Mouse (Mus musculus) intestine, embryonic 14.5 days (tissue): Measurements from ENCODE around the gene Bcl2l12. TPM values are rescaled to one million over a fixed set of nuclear protein-coding genes. Genes with fewer than 3 reads are reported as not detected.

Source experiments
- ATAC-seq: fragments of 200-750 bp; cut with Nextera tagmentation; replicated peaks from 2 replicates; pipeline ENCODE4 v1.8.0; 2017; ENCODE audit warnings: low read depth, moderate number of reproducible peaks, moderate TSS enrichment, moderate library complexity; ENCODE audit not compliant: low FRiP score, low TSS enrichment
- DNase-seq: peaks from one replicate; pipeline ENCODE4 v3.0.0-alpha.2; 2018; ENCODE audit warnings: low spot score
- H3K27ac ChIP-seq: fragments of 300-500 bp; sonication (generic); 2 replicates; pipeline ENCODE4 v1.5.1; 2014; ENCODE audit warnings: low read depth, mild to moderate bottlenecking, control low read depth
- H3K27me3 ChIP-seq: fragments of 300-500 bp; sonication (generic); replicated peaks from 2 replicates; pipeline ENCODE4 v1.6.1; 2014; ENCODE audit warnings: low read length, control low read depth; ENCODE audit not compliant: control insufficient read depth, insufficient read depth
- H3K36me3 ChIP-seq: fragments of 300-500 bp; sonication (generic); 2 replicates; pipeline ENCODE4 v1.6.1; 2014; ENCODE audit warnings: low read length, control low read depth; ENCODE audit not compliant: control insufficient read depth, insufficient read depth
- H3K4me1 ChIP-seq: fragments of 300-500 bp; sonication (generic); replicated peaks from 2 replicates; pipeline ENCODE4 v1.6.1; 2014; ENCODE audit warnings: low read length, control low read depth, mixed read lengths; ENCODE audit not compliant: control insufficient read depth, insufficient read depth
- H3K4me2 ChIP-seq: fragments of 300-500 bp; sonication (generic); 2 replicates; pipeline ENCODE4 v1.6.1; 2014; ENCODE audit warnings: low read length
- H3K4me3 ChIP-seq: fragments of 300-500 bp; sonication (generic); 2 replicates; pipeline ENCODE4 v1.5.1; 2014; ENCODE audit warnings: low read depth, low read length, control low read depth, mixed read lengths
- H3K9ac ChIP-seq: fragments of 300-500 bp; sonication (generic); 2 replicates; pipeline ENCODE4 v1.6.1; 2014; ENCODE audit warnings: mild to moderate bottlenecking, low read length
- H3K9me3 ChIP-seq: fragments of 300-500 bp; sonication (generic); 2 replicates; pipeline ENCODE4 v1.6.1; 2016; ENCODE audit warnings: low read length, control low read depth; ENCODE audit not compliant: control insufficient read depth
- WGBS: fragments of 180-500 bp; shearing (Covaris S2); extraction: QIAGEN DNeasy Blood & Tissue Kit; methylation state at CpG from one replicate; pipeline ENCODE4 v1.1.7; 2014; 5-methylcytosine and 5-hydroxymethylcytosine counted together
- polyA plus RNA-seq: library from polyadenylated mRNA; unstranded; fragments of >200 nt; fragmentation: Nextera tagmentation; extraction: Ambion mirVana; gene quantifications from 2 replicates; pipeline ENCODE4 v1.2.1, GENCODE M21; 2014

Gene Bcl2l12
- polyA plus RNA-seq, 1 experiment from 2014 or later: 54.3 TPM

- under 1% methylated on average over 29 of the region's 29 CpGs for WGBS
These were observed 11.4 kb downstream of the Bcl2l12 start for GRCm38 (mm10) chr7:44986879-44987718.

DNA sequence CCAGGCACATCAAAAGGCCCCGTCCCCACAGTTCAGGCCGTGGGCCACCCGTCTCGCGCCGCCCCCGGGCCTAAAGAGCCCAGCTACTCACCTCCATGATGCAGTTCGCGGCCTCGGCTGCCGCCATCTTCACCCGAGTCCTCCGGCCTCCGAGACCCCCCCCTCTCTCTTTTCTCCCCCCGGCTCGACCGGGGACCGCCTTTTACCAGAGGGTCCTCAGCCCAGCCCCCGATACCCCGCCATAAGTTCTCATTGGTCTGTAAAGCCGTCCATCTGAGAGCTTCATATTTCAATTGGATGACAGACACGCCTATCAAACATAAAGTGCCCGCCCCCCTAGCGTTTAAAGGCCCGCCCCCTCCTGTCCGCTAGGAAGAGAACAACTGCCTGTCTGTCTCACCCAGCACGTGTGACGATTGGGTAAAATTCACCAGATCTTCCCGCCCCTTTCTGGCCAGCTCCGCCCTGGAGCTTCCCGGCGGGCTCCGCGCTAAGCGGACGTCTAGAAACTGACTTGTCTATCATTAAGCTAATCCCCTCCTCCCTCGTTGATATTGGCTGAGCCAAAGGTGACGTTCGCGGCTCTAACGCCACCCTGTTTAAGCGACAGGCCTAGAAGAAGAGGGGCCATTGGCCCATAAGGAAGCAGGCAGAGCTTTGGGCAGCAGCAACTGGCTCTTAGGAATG is 12.2 kb downstream of the Bcl2l12 start, which contains the start of gene Prmt1:
Gene Prmt1, minus strand, starts transcription at position 377 of the 687 bp plus-strand sequence.
- Histone ChIP-seq H3K9ac (peak within 1 kb of the TSS; percentile 99), H3K9me3 (no peaks in the 10 kb centered on the region), H3K4me1 (peaks cover 22% of the 10 kb centered on the region), H3K36me3 (peaks cover 32% of the 10 kb centered on the region), H3K4me3 (peak within 1 kb of the TSS; percentile 99), H3K27ac (peak within 1 kb of the TSS; percentile 93), H3K4me2 (peak within 1 kb of the TSS; percentile 77), H3K27me3 (no peaks in the 10 kb centered on the region)
- under 1% methylated on average over 42 of the region's 42 CpGs for WGBS
- peak; percentile 99 for DNase-seq
- ATAC-seq: peak; percentile 94

More at GRCm38 (mm10) chr7:44986879-44987718, 11.4 kb downstream of the Bcl2l12 start:
- Histone ChIP-seq H3K27me3 (no peaks in the 10 kb centered on the region), H3K4me1 (peaks cover 22% of the 10 kb centered on the region), H3K4me3 (peak overlapping the region; percentile 74), H3K9ac (peak overlapping the region; percentile 80), H3K36me3 (peaks cover 32% of the 10 kb centered on the region), H3K27ac (peak overlapping the region; percentile 84), H3K4me2 (peak overlapping the region; percentile 77), H3K9me3 (no peaks in the 10 kb centered on the region)
- DNase-seq: peak; percentile 91
- peak; percentile 34 for ATAC-seq

DNA sequence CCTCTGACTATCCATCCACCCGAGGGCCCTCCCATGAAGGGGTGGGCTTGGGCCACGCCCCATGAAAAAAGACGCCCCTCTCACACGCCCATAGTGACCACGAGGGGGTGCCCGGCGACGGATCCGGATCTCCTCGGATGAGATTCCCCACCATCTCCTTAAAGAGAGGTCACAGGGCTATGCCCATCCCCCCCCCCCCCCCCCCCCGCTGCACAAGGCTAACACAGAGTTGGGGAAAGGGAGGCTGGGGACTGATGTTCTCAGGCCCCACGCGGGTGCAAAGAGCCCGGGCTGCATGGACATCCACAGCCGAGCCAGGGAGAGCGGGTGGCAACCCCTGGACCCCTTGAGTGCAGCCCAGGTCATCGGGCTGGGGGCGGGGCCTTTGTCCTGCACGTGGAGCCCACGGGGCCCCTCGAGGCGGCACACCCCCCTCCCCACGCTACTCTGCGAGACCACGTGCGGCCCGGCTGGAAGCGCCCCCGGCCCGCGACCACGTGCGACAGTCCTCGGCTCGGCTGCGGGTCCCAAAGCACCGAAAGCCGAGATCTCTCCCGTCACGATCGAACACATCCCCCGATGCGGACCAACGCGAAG is 12.8 kb downstream of the Bcl2l12 start:
- Histone ChIP-seq H3K27ac (peak overlapping the region; percentile 93), H3K4me1 (peaks cover 22% of the 10 kb centered on the region), H3K4me2 (peak overlapping the region; percentile 68), H3K36me3 (peaks cover 32% of the 10 kb centered on the region), H3K4me3 (peak overlapping the region; percentile 99), H3K9me3 (no peaks in the 10 kb centered on the region), H3K27me3 (no peaks in the 10 kb centered on the region), H3K9ac (peak overlapping the region; percentile 99)
- ATAC-seq (peak; percentile 11), DNase-seq (peak; percentile 86)
- under 1% methylated on average over 44 of the region's 45 CpGs for WGBS

DNA sequence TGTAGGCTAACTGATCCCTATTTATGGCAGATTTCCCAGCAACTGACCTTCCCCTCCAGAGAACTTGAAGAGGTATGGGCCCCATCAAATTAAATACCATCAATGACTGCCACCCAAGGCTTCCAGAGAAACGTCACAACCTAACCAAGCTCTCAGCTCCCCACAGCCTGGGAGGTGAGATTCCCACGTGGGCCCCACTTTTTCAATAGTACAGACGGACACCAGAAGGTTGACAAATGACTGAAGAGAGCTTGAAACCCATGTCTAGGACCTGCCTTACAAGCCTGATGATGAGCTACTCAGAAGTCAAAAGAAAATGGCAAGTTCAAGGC is 13.7 kb downstream of the Bcl2l12 start:
- peak overlapping the region; percentile 99 for H3K4me3 ChIP-seq
- DNase-seq (no peak), ATAC-seq (no peak)
- no peak overlapping the region; the same call in 1 of the 2 replicates for H3K9ac ChIP-seq
- peaks cover 22% of the 10 kb centered on the region for H3K4me1 ChIP-seq
- H3K27me3 ChIP-seq: no peaks in the 10 kb centered on the region
- H3K27ac ChIP-seq: no peak overlapping the region
- H3K36me3 ChIP-seq: peaks cover 32% of the 10 kb centered on the region
- no peaks in the 10 kb centered on the region for H3K9me3 ChIP-seq
- WGBS: 28% methylated on average over 3 of the region's 3 CpGs
- peak overlapping the region; percentile 68 for H3K4me2 ChIP-seq

- peak overlapping the region; percentile 68 for H3K4me2 ChIP-seq
- WGBS: 78% methylated on average over 7 of the region's 7 CpGs
- no peak overlapping the region for H3K9ac ChIP-seq
- H3K9me3 ChIP-seq: no peaks in the 10 kb centered on the region
- peaks cover 22% of the 10 kb centered on the region for H3K4me1 ChIP-seq
- no peaks in the 10 kb centered on the region for H3K27me3 ChIP-seq
- peaks cover 38% of the 10 kb centered on the region for H3K36me3 ChIP-seq
- DNase-seq: no peak
- ATAC-seq: no peak
- H3K4me3 ChIP-seq: peak overlapping the region; percentile 99
- no peak overlapping the region for H3K27ac ChIP-seq
These were observed 14.3 kb downstream of the Bcl2l12 start for GRCm38 (mm10) chr7:44983944-44984832.

- no peak overlapping the region for H3K27ac ChIP-seq
- DNase-seq (peak; percentile 96), ATAC-seq (no peak)
- H3K4me3 ChIP-seq: no peak overlapping the region
- H3K27me3 ChIP-seq: no peaks in the 10 kb centered on the region
- H3K36me3 ChIP-seq: peaks cover 49% of the 10 kb centered on the region
- peaks cover 17% of the 10 kb centered on the region for H3K4me1 ChIP-seq
- H3K9ac ChIP-seq: no peak overlapping the region
- H3K9me3 ChIP-seq: no peaks in the 10 kb centered on the region
- 32% methylated on average over 6 of the region's 6 CpGs for WGBS
- no peak overlapping the region for H3K4me2 ChIP-seq
These were observed 15.4 kb downstream of the Bcl2l12 start for GRCm38 (mm10) chr7:44983085-44983484.

GRCm38 (mm10) chr7:44981539-44981938 is 17.0 kb downstream of the Bcl2l12 start:
- Histone ChIP-seq H3K36me3 (peaks cover 65% of the 10 kb centered on the region), H3K9ac (no peak overlapping the region), H3K4me2 (no peak overlapping the region), H3K4me1 (peaks cover 16% of the 10 kb centered on the region; the same call in 1 of the 2 replicates), H3K27ac (no peak overlapping the region), H3K9me3 (no peaks in the 10 kb centered on the region), H3K4me3 (no peak overlapping the region), H3K27me3 (no peaks in the 10 kb centered on the region)
- WGBS: 96% methylated on average over 8 of the region's 8 CpGs
- DNase-seq (no peak), ATAC-seq (no peak)

- H3K27ac ChIP-seq: no peak overlapping the region
- WGBS: 94% methylated on average over 3 of the region's 3 CpGs
- ATAC-seq (no peak), DNase-seq (no peak)
- H3K4me3 ChIP-seq: no peak overlapping the region
- H3K27me3 ChIP-seq: no peaks in the 10 kb centered on the region
- H3K4me1 ChIP-seq: peaks cover 8% of the 10 kb centered on the region; the same call in 1 of the 2 replicates
- peaks cover 67% of the 10 kb centered on the region for H3K36me3 ChIP-seq
- no peak overlapping the region for H3K9ac ChIP-seq
- no peaks in the 10 kb centered on the region for H3K9me3 ChIP-seq
- H3K4me2 ChIP-seq: no peak overlapping the region
These were observed 20.2 kb downstream of the Bcl2l12 start for GRCm38 (mm10) chr7:44978300-44978699.
